Mouse (Mus musculus) forebrain, postnatal 0 days (tissue): ENCODE results near the gene Gm45623. TPM values are rescaled to one million over a fixed set of nuclear protein-coding genes. Genes with fewer than 3 reads are reported as not detected.

Experiments used
- ATAC-seq: fragments of 200-750 bp; cut with Nextera tagmentation; 2 replicates; pipeline ENCODE4 v1.8.0; 2017; ENCODE audit warnings: mild to moderate bottlenecking, moderate library complexity
- DNase-seq: peaks from one replicate; pipeline ENCODE4 v3.0.0-alpha.2; 2015
- H3K27ac ChIP-seq: fragments of 300-500 bp; sonication (generic); 2 replicates; pipeline ENCODE4 v1.5.1; 2014; ENCODE audit warnings: low read depth, mild to moderate bottlenecking, antibody characterized with exemption, low read length, moderate library complexity, mixed read lengths
- H3K27me3 ChIP-seq: fragments of 300-500 bp; sonication (generic); 2 replicates; pipeline ENCODE4 v1.6.1; 2014; ENCODE audit warnings: mild to moderate bottlenecking, low read length, mixed read lengths; ENCODE audit not compliant: insufficient read depth
- H3K36me3 ChIP-seq: fragments of 300-500 bp; sonication (generic); 2 replicates; pipeline ENCODE4 v1.6.1; 2014; ENCODE audit warnings: mild to moderate bottlenecking, moderate library complexity; ENCODE audit not compliant: insufficient read depth
- H3K4me1 ChIP-seq: fragments of 300-500 bp; sonication (generic); 2 replicates; pipeline ENCODE4 v1.6.1; 2014; ENCODE audit warnings: antibody characterized with exemption; ENCODE audit not compliant: insufficient read depth
- H3K4me2 ChIP-seq: fragments of 300-500 bp; sonication (generic); 2 replicates; pipeline ENCODE4 v1.6.1; 2014; ENCODE audit warnings: low read depth, mild to moderate bottlenecking, moderate library complexity
- H3K4me3 ChIP-seq: fragments of 300-500 bp; sonication (generic); 2 replicates; pipeline ENCODE4 v1.5.1; 2014; ENCODE audit warnings: low read depth, low read length, mixed read lengths
- H3K9ac ChIP-seq: fragments of 300-500 bp; sonication (generic); 2 replicates; pipeline ENCODE4 v1.6.1; 2014; ENCODE audit warnings: mild to moderate bottlenecking
- H3K9me3 ChIP-seq: fragments of 300-500 bp; sonication (generic); 2 replicates; pipeline ENCODE4 v1.6.1; 2016; ENCODE audit warnings: low read length
- CTCF ChIP-seq: sonication (generic); IDR thresholded peaks from 2 replicates; pipeline ENCODE4 v1.5.1; 2016; ENCODE audit warnings: antibody characterized with exemption, control low read depth, low read depth
- WGBS: fragments of 180-500 bp; shearing (Covaris S2); extraction: QIAGEN DNeasy Blood & Tissue Kit; methylation state at CpG from one replicate; pipeline ENCODE4 v1.1.7; 2014; 5-methylcytosine and 5-hydroxymethylcytosine counted together
- polyA plus RNA-seq: library from polyadenylated mRNA; unstranded; fragments of >200 nt; fragmentation: Nextera tagmentation; extraction: Ambion mirVana; gene quantifications from 2 replicates; pipeline ENCODE4 v1.2.1, GENCODE M21; 2015
- total RNA-seq: library from RNA; depleted of rRNA; stranded (reverse); fragments of >200 nt; gene quantifications from 2 replicates; pipeline ENCODE4 v1.2.3, GENCODE M21; 2014; rRNA removed

The Gm45623 gene
- total RNA-seq (8.8 and 9.8 TPM in 2 replicates), polyA plus RNA-seq (1.7 and 3.4 TPM in 2 replicates)

- H3K4me3 ChIP-seq, result peak within 1 kb of the TSS; percentile 46
- no peaks in the 10 kb centered on the region for H3K9me3 ChIP-seq
- H3K4me1 ChIP-seq, result no peaks in the 10 kb centered on the region
- H3K36me3 ChIP-seq, result no peaks in the 10 kb centered on the region
- peak within 1 kb of the TSS; percentile 48 for H3K9ac ChIP-seq
- H3K27me3 ChIP-seq, result peaks cover 10% of the 10 kb centered on the region
- peak; percentile 49; the same call in 1 of the 2 replicates for ATAC-seq
- H3K4me2 ChIP-seq, result peak within 1 kb of the TSS; percentile 97
- 2% methylated on average over 68 of the region's 71 CpGs for WGBS
- DNase-seq, result peak; percentile 44
- TF ChIP-seq CTCF, result no peak
- no peak within 1 kb of the TSS for H3K27ac ChIP-seq
Observed at GRCm38 (mm10) chr13:56753192-56753951, at the start of gene Gm45623. Gene Gm45623 (minus strand): TSS chr13:56753827.

GRCm38 (mm10) chr13:56797459-56797858 lies 43.8 kb upstream of the Gm45623 start:
- 76% methylated on average over 7 of the region's 7 CpGs for WGBS
- ATAC-seq, result no peak
- Histone ChIP-seq H3K27ac (no peak overlapping the region), H3K9ac (no peak overlapping the region), H3K4me2 (no peak overlapping the region), H3K27me3 (no peaks in the 10 kb centered on the region), H3K4me1 (no peaks in the 10 kb centered on the region), H3K36me3 (no peaks in the 10 kb centered on the region), H3K4me3 (no peak overlapping the region), H3K9me3 (no peaks in the 10 kb centered on the region)
- TF ChIP-seq CTCF, result no peak
- DNase-seq, result no peak

- no peaks in the 10 kb centered on the region for H3K27me3 ChIP-seq
- H3K9ac ChIP-seq, result no peak overlapping the region
- no peak for ATAC-seq
- no peak overlapping the region for H3K4me3 ChIP-seq
- H3K4me1 ChIP-seq, result no peaks in the 10 kb centered on the region
- DNase-seq, result no peak
- H3K27ac ChIP-seq, result no peak overlapping the region
- no peak overlapping the region for H3K4me2 ChIP-seq
- 56% methylated on average over 7 of the region's 7 CpGs for whole genome bisulfite sequencing
- H3K9me3 ChIP-seq, result no peaks in the 10 kb centered on the region
- TF ChIP-seq CTCF, result no peak
- no peaks in the 10 kb centered on the region for H3K36me3 ChIP-seq
Observed at GRCm38 (mm10) chr13:56795501-56795900, 41.9 kb upstream of the Gm45623 start.

GRCm38 (mm10) chr13:56794441-56794840 lies 40.8 kb upstream of the Gm45623 start:
- Histone ChIP-seq H3K4me1 (no peaks in the 10 kb centered on the region), H3K9ac (no peak overlapping the region), H3K36me3 (no peaks in the 10 kb centered on the region), H3K27ac (no peak overlapping the region), H3K4me3 (no peak overlapping the region), H3K4me2 (no peak overlapping the region), H3K27me3 (no peaks in the 10 kb centered on the region), H3K9me3 (no peaks in the 10 kb centered on the region)
- WGBS, result 25% methylated on average over 7 of the region's 7 CpGs
- ATAC-seq (peak; percentile 57; the same call in 1 of the 2 replicates), DNase-seq (no peak)
- no peak for TF ChIP-seq CTCF

GRCm38 (mm10) chr13:56792844-56793243 lies 39.2 kb upstream of the Gm45623 start:
- no peak for TF ChIP-seq CTCF
- 91% methylated on average over 3 of the region's 3 CpGs for WGBS

GRCm38 (mm10) chr13:56790683-56791082 lies 37.1 kb upstream of the Gm45623 start:
- Histone ChIP-seq H3K9ac (no peak overlapping the region), H3K9me3 (no peaks in the 10 kb centered on the region), H3K4me2 (no peak overlapping the region), H3K4me1 (no peaks in the 10 kb centered on the region), H3K27ac (no peak overlapping the region), H3K36me3 (no peaks in the 10 kb centered on the region), H3K27me3 (no peaks in the 10 kb centered on the region), H3K4me3 (no peak overlapping the region)
- ATAC-seq, result no peak
- 89% methylated on average over 3 of the region's 3 CpGs for WGBS
- DNase-seq, result no peak
- TF ChIP-seq CTCF, result no peak

More at GRCm38 (mm10) chr13:56792844-56793243, 39.2 kb upstream of the Gm45623 start:
- no peaks in the 10 kb centered on the region for H3K27me3 ChIP-seq
- H3K4me2 ChIP-seq, result no peak overlapping the region
- no peak overlapping the region for H3K9ac ChIP-seq
- no peaks in the 10 kb centered on the region for H3K4me1 ChIP-seq
- DNase-seq (no peak), ATAC-seq (no peak)
- H3K4me3 ChIP-seq, result no peak overlapping the region
- H3K36me3 ChIP-seq, result no peaks in the 10 kb centered on the region
- no peaks in the 10 kb centered on the region for H3K9me3 ChIP-seq
- no peak overlapping the region for H3K27ac ChIP-seq

- peak; percentile 71 for ATAC-seq
- H3K36me3 ChIP-seq, result no peaks in the 10 kb centered on the region
- H3K27ac ChIP-seq, result no peak overlapping the region
- no peak overlapping the region for H3K4me2 ChIP-seq
- peak; percentile 51 for DNase-seq
- peaks cover 11% of the 10 kb centered on the region; the same call in 1 of the 2 replicates for H3K4me1 ChIP-seq
- H3K9me3 ChIP-seq, result no peaks in the 10 kb centered on the region
- H3K27me3 ChIP-seq, result no peaks in the 10 kb centered on the region
- no peak for TF ChIP-seq CTCF
- WGBS, result 76% methylated on average over 1 of the region's 1 CpGs
- no peak overlapping the region for H3K9ac ChIP-seq
- H3K4me3 ChIP-seq, result no peak overlapping the region
Observed at GRCm38 (mm10) chr13:56782621-56783020, 29.0 kb upstream of the Gm45623 start.
